Mouse (Mus musculus): Measurements from ENCODE around the gene Yipf1. TPM values are rescaled to one million over a fixed set of nuclear protein-coding genes. Genes with fewer than 3 reads are reported as not detected.

Gene Yipf1
- polyA plus RNA-seq, 1 experiment from 2014 or later, result 24.8 TPM

DNA sequence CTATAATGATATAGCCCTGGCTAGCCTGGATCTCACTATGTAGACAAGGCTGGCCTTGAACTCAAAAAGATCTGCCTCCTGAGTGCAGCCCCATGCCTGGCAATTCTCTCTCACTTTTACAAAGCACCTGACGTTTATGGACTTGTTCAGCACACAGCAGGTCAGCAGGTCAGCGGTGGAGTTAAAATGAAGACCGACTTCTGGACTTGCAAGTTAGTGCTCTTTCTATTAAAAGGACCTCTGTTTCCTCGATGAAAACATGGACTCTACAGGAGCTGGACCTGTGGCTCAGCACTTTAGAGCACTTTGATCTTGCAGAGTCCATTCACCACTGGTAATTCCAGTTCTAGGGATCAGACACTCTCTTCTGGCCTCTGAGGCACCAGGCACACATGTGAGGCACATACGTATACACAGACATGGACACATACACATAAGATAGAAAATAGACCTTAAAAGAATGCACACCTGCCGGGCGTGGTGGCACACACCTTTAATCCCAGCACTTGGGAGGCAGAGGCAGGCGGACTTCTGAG is 16.0 kb upstream of the Yipf1 start:
- 56% methylated on average over 8 of the region's 8 CpGs for WGBS (ENCODE audit: insufficient replicate concordance)
- Histone ChIP-seq H3K9me3 (replicated peaks) (no peaks in the 10 kb centered on the region), H3K4me2 (no peak overlapping the region), H3K4me3 (replicated peaks) (no peak overlapping the region), H3K27ac (replicated peaks) (no peak overlapping the region), H3K9ac (no peak overlapping the region), H3K4me1 (replicated peaks) (peaks cover 7% of the 10 kb centered on the region; the same call in 1 of the 2 replicates), H3K36me3 (replicated peaks) (no peaks in the 10 kb centered on the region), H3K27me3 (no peaks in the 10 kb centered on the region)
- ATAC-seq (ENCODE audit: insufficient read depth), result no peak

DNA sequence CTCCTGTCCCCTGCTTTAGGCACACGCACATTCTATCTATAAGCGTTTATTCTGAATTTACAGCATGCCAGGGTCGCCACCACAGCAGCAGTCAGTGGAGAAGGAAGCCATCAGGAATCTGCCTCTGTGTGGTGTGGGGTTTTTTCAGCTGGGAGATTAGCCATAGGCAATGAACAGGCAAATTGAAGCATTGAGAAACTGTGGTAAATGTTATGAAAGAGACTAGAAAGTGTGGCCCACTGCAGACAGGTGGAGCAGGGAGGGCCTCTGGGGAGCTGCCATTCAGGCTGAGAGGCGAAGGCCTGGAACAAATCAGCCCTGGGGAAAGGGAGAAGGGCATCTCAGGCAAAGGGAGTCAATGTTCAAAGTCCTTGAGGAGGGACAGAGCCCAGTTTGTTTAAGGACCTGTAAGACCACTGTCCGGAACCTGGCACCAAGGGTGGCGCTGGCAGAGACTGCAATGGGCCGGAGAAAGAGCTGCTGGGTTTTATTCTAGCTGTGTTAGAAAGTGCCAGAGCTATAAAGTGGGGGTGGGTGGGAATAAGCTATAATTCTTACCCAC is 14.3 kb upstream of the Yipf1 start:
- H3K9ac ChIP-seq, result no peak overlapping the region
- WGBS (ENCODE audit: insufficient replicate concordance), result 71% methylated on average over 7 of the region's 7 CpGs
- no peak overlapping the region for H3K4me2 ChIP-seq
- H3K9me3 ChIP-seq (replicated peaks), result no peaks in the 10 kb centered on the region
- no peak overlapping the region for H3K27ac ChIP-seq (replicated peaks)
- H3K27me3 ChIP-seq, result peaks cover 4% of the 10 kb centered on the region; the same call in 1 of the 2 replicates
- no peak for ATAC-seq (ENCODE audit: insufficient read depth)
- H3K4me3 ChIP-seq (replicated peaks), result no peak overlapping the region
- peaks cover 7% of the 10 kb centered on the region for H3K4me1 ChIP-seq (replicated peaks)
- H3K36me3 ChIP-seq (replicated peaks), result no peaks in the 10 kb centered on the region

DNA sequence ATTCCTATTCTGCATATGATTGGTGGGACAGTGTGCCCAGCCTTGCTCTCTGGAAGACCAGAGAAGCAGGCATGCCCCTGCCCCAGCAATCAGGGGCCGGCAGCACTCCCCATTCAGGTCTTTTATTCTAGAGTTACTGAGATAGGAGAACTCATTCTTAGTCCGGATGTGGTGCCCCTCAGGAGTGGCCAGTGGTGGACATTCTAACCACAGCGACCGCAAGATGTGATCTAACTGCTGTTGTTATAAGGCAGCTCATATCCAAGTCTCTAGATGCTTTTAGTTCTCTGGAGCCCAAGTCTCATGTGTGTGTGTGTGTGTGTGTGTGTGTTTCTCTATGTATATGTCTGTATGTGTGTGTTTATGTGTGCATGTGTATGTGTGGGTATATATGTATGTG is 13.8 kb upstream of the Yipf1 start:
- Histone ChIP-seq H3K27me3 (peaks cover 4% of the 10 kb centered on the region; the same call in 1 of the 2 replicates), H3K9ac (no peak overlapping the region), H3K4me1 (replicated peaks) (peaks cover 7% of the 10 kb centered on the region), H3K36me3 (replicated peaks) (no peaks in the 10 kb centered on the region), H3K4me2 (no peak overlapping the region), H3K27ac (replicated peaks) (no peak overlapping the region), H3K9me3 (replicated peaks) (no peaks in the 10 kb centered on the region), H3K4me3 (replicated peaks) (no peak overlapping the region)
- 39% methylated on average over 4 of the region's 4 CpGs for WGBS (ENCODE audit: insufficient replicate concordance)
- no peak for ATAC-seq (ENCODE audit: insufficient read depth)

DNA sequence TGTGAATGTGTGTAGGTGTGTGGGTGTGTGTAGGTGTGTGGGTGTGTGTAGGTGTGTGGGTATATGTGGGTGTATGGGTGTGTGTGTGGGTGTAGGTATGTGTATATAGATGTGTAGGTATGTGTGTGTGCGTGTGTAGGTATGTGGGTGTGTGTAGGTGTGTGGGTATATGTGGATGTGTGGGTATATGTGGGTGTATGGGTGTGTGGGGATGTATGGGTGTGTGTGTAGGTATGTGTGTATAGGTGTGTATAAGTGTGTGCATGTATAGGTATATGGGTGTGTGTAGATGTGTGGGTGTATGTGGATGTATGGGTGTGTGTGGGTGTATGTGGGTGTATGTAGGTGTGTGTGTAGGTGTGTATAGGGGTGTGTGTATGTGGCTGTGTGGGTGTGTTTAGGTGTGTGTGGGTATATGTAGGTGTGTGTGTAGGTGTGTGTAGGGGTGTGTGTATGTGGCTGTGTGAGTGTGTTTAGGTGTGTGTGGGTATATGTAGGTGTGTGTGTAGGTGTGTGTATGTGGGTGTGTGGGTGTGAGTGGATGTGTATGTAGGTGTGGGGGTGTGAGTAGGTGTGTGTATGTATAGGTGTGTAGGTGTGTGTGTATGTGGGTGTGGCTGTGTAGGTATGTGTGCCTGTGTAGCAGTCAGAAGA is 13.1 kb upstream of the Yipf1 start:
- Histone ChIP-seq H3K27me3 (peaks cover 6% of the 10 kb centered on the region; the same call in 1 of the 2 replicates), H3K4me2 (no peak overlapping the region), H3K9me3 (replicated peaks) (no peaks in the 10 kb centered on the region), H3K4me1 (replicated peaks) (peaks cover 7% of the 10 kb centered on the region), H3K36me3 (replicated peaks) (no peaks in the 10 kb centered on the region), H3K27ac (replicated peaks) (no peak overlapping the region), H3K4me3 (replicated peaks) (no peak overlapping the region), H3K9ac (no peak overlapping the region)
- 86% methylated on average over 1 of the region's 1 CpGs for WGBS (ENCODE audit: insufficient replicate concordance)
- no peak for ATAC-seq (ENCODE audit: insufficient read depth)

DNA sequence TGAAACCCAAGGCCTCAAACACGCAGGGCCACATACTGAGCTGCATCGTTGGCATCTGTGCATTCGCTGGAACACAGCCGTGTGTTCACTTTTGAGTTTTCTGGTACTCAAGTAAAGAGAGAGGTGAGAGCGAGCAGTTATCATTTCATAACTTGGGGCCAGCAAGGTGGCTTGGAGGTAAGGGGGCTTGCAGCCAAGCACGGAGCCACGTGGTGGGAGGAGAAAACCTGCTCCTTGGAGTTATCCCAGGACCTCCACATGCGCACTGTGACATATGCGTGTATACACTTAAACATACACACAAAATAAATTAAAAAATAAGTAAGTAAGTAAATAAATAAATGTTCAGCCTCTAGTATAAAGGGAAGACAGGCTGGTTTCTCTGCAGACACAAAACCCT is 11.9 kb upstream of the Yipf1 start:
- Histone ChIP-seq H3K27ac (replicated peaks) (no peak overlapping the region), H3K4me1 (replicated peaks) (peaks cover 10% of the 10 kb centered on the region), H3K9ac (no peak overlapping the region), H3K4me2 (no peak overlapping the region), H3K27me3 (peaks cover 16% of the 10 kb centered on the region; the same call in 1 of the 2 replicates), H3K4me3 (replicated peaks) (no peak overlapping the region), H3K36me3 (replicated peaks) (no peaks in the 10 kb centered on the region), H3K9me3 (replicated peaks) (no peaks in the 10 kb centered on the region)
- no peak for ATAC-seq (ENCODE audit: insufficient read depth)
- WGBS (ENCODE audit: insufficient replicate concordance), result 76% methylated on average over 9 of the region's 9 CpGs

DNA sequence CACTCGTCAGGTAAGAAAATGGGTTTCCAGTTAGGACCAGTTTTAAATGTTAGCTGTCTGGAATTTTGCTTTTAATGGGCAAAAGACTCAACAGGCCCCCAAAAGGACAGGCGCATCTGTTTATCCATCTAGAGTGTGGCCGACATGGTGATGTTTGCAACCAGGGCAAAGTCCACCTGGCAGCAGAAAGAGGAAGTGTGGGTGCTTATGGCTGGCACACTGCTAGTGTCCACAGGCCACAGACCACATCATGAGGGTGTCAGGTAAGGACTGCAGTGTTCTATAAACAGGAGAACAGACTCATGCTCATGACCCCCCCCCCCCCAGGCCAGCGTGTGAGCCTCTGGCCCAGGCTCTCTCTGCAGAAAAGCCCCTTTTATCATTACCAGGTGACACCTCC is 11.3 kb upstream of the Yipf1 start:
- ATAC-seq (ENCODE audit: insufficient read depth), result peak; percentile 43; the same call in 1 of the 2 replicates
- 56% methylated on average over 4 of the region's 4 CpGs for WGBS (ENCODE audit: insufficient replicate concordance)
- Histone ChIP-seq H3K4me1 (replicated peaks) (peaks cover 10% of the 10 kb centered on the region), H3K9me3 (replicated peaks) (no peaks in the 10 kb centered on the region), H3K36me3 (replicated peaks) (no peaks in the 10 kb centered on the region), H3K4me3 (replicated peaks) (no peak overlapping the region), H3K4me2 (no peak overlapping the region), H3K9ac (no peak overlapping the region), H3K27ac (replicated peaks) (0 out of 2 replicates have a peak overlapping the region, but pooled peaks have one; percentile 29), H3K27me3 (peaks cover 16% of the 10 kb centered on the region; the same call in 1 of the 2 replicates)

DNA sequence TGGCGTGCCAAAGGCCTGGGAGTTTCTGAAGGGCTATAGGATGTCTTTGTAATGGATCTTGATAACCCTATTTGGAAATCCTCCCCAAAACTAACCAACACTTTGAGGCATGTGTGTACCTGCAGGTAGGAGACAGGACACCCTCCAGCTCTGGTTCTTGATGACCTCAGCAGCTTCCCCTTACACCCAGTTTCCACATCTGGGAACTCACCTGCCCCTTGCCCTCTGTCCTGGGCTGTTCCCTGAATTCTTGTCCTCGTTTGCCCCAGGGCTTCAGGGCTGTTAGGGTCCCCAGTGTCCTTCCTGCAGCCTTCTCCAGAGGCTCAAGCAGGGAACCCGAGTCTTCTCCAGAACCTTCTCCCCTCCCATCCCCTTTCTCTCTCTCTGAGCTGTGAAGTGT is 10.6 kb upstream of the Yipf1 start:
- no peak for ATAC-seq (ENCODE audit: insufficient read depth)
- H3K4me2 ChIP-seq, result no peak overlapping the region
- peaks cover 16% of the 10 kb centered on the region; the same call in 1 of the 2 replicates for H3K27me3 ChIP-seq
- H3K4me3 ChIP-seq (replicated peaks), result no peak overlapping the region
- H3K36me3 ChIP-seq (replicated peaks), result no peaks in the 10 kb centered on the region
- no peaks in the 10 kb centered on the region for H3K9me3 ChIP-seq (replicated peaks)
- peaks cover 10% of the 10 kb centered on the region for H3K4me1 ChIP-seq (replicated peaks)
- 41% methylated on average over 3 of the region's 3 CpGs for WGBS (ENCODE audit: insufficient replicate concordance)
- H3K27ac ChIP-seq (replicated peaks), result no peak overlapping the region
- H3K9ac ChIP-seq, result no peak overlapping the region

DNA sequence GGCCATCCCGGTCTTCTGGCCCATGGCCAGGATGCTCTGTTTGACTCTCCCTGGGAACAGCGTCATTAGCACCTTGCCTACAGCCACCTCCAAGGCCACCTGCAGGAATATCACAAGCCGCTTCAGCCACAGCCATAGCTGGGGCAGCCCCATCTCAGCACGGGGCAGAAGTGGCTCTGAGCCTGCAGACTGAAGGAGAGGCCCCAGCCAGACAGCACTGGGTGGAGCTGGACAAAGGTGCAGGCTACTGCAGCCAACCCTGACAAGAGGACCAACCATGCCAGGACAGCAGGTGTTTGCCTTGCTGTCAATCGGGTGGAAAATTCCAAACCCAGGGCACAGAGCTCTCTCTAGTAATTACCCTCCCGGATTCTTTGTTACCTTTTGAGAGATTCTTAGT is 7.2 kb upstream of the Yipf1 start, which contains the start of gene Dio1:
Gene Dio1, minus strand, starts transcription at position 204 of the 400 bp plus-strand sequence.
- Histone ChIP-seq H3K9ac (no peak within 1 kb of the TSS), H3K9me3 (replicated peaks) (no peaks in the 10 kb centered on the region), H3K4me1 (replicated peaks) (peaks cover 10% of the 10 kb centered on the region), H3K27me3 (peaks cover 16% of the 10 kb centered on the region; the same call in 1 of the 2 replicates), H3K36me3 (replicated peaks) (no peaks in the 10 kb centered on the region), H3K4me3 (replicated peaks) (no peak within 1 kb of the TSS), H3K27ac (replicated peaks) (no peak within 1 kb of the TSS), H3K4me2 (no peak within 1 kb of the TSS)
- 38% methylated on average over 6 of the region's 6 CpGs for WGBS (ENCODE audit: insufficient replicate concordance)
- ATAC-seq (ENCODE audit: insufficient read depth), result no peak

DNA sequence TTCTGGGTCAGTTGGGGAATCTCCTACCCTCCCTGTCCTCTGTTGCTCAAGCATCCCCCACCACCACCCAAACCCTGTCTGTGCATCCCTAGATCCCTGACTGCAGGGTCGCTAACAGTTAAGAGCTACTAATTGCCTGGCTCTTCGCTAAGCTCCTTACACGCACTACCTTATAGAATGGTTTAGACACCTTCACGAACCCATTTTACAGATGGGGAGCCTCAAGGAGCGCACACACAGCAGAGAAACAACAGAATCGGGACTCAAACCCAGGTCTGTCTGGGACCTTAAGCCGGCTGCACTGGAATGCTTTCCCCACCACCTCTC is 279 bp downstream of the Yipf1 start:
- H3K27ac ChIP-seq (replicated peaks), result no peak overlapping the region
- no peaks in the 10 kb centered on the region for H3K9me3 ChIP-seq (replicated peaks)
- peaks cover 21% of the 10 kb centered on the region for H3K4me1 ChIP-seq (replicated peaks)
- peak; percentile 32 for ATAC-seq (ENCODE audit: insufficient read depth)
- H3K4me2 ChIP-seq, result peak overlapping the region; percentile 73
- peak overlapping the region; percentile 71 for H3K4me3 ChIP-seq (replicated peaks)
- H3K27me3 ChIP-seq, result peaks cover 7% of the 10 kb centered on the region; the same call in 1 of the 2 replicates
- peaks cover 10% of the 10 kb centered on the region for H3K36me3 ChIP-seq (replicated peaks)
- peak overlapping the region; percentile 49 for H3K9ac ChIP-seq
- WGBS (ENCODE audit: insufficient replicate concordance), result 2% methylated on average over 7 of the region's 7 CpGs

DNA sequence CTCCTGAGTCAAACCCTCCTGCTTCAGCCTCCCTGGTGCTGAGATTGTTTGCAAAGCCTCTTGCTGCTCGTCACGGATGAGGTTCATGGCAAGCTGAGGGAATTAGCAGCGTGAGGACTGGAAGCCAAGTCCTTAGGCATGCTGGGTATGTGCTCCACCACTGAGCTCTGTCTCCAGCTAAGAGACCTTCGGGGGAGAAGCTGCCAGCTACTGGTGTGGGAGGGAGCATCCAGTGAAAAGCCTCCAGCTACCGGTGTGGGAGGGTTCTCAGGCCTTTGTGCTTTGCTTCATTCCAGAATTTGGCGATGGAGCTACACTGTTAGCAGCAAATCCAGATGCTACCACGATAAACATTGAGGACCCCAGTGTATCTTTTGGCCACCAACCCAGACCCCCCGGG is 4.5 kb downstream of the Yipf1 start:
- H3K4me3 ChIP-seq (replicated peaks), result no peak overlapping the region
- H3K9ac ChIP-seq, result no peak overlapping the region

DNA sequence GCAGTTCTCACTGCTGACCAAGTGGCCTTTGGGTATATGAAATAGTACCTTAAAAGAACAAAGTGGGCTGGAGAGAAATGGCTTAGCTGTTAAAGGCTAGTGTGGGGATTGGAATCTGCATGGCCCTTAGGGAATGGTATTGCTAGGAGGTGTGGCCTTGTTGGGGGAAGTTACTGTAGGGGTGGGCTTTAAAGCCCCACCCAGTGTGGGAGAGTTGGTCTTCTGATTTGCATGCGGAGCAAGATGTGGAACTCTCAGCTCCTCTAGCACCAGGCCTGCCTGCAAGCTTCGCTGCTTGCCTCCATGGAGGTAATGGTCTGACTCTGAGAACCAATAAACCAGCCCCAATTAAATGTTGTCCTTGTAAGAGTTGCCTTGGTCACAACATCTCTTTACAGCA is 6.9 kb downstream of the Yipf1 start:
- 57% methylated on average over 2 of the region's 2 CpGs for WGBS (ENCODE audit: insufficient replicate concordance)
- H3K9ac ChIP-seq, result no peak overlapping the region
- no peak overlapping the region for H3K4me3 ChIP-seq (replicated peaks)
- H3K4me1 ChIP-seq (replicated peaks), result no peaks in the 10 kb centered on the region
- no peak overlapping the region for H3K4me2 ChIP-seq
- H3K27ac ChIP-seq (replicated peaks), result no peak overlapping the region
- no peak for ATAC-seq (ENCODE audit: insufficient read depth)
- no peaks in the 10 kb centered on the region for H3K27me3 ChIP-seq
- peaks cover 24% of the 10 kb centered on the region for H3K36me3 ChIP-seq (replicated peaks)
- no peaks in the 10 kb centered on the region for H3K9me3 ChIP-seq (replicated peaks)

More for the DNA sequence above, 4.5 kb downstream of the Yipf1 start:
- no peaks in the 10 kb centered on the region for H3K9me3 ChIP-seq (replicated peaks)
- no peak overlapping the region for H3K27ac ChIP-seq (replicated peaks)
- H3K36me3 ChIP-seq (replicated peaks), result peaks cover 24% of the 10 kb centered on the region
- peaks cover 17% of the 10 kb centered on the region for H3K4me1 ChIP-seq (replicated peaks)
- H3K27me3 ChIP-seq, result no peaks in the 10 kb centered on the region
- 76% methylated on average over 8 of the region's 8 CpGs for WGBS (ENCODE audit: insufficient replicate concordance)
- no peak overlapping the region for H3K4me2 ChIP-seq
- ATAC-seq (ENCODE audit: insufficient read depth), result no peak

All from liver, embryonic 15.5 days (tissue).